Mouse (Mus musculus): ENCODE measurements around the gene Ankrd54. TPM values are rescaled to one million over a fixed set of nuclear protein-coding genes. Genes with fewer than 3 reads are reported as not detected.
A peak's percentile ranks its signal among the peaks of the same experiment; 100 is the strongest.

Ankrd54 gene
- polyA plus RNA-seq, 1 experiment from 2014 or later, result 28.7 TPM

GRCm38 (mm10) chr15:79028823-79029484 lies 33.7 kb downstream of the Ankrd54 start:
- 26% methylated on average over 16 of the region's 16 CpGs for WGBS (ENCODE audit: insufficient replicate concordance)
- no peak for ATAC-seq (replicated peaks; ENCODE audit: insufficient number of reproducible peaks, low FRiP score, low TSS enrichment)

GRCm38 (mm10) chr15:79028237-79028738 lies 34.4 kb downstream of the Ankrd54 start, which contains the start of gene H1f0:
Gene H1f0 (plus strand): TSS chr15:79028450.
- H3K27ac ChIP-seq (ENCODE audit: low read depth, low read length), result peak within 1 kb of the TSS; percentile 94
- peaks cover 20% of the 10 kb centered on the region for H3K4me1 ChIP-seq (ENCODE audit: control insufficient read depth, insufficient read depth, low read length)
- H3K4me2 ChIP-seq, result peak within 1 kb of the TSS; percentile 98
- peaks cover 2% of the 10 kb centered on the region; the same call in 1 of the 2 replicates for H3K27me3 ChIP-seq (ENCODE audit: control insufficient read depth, insufficient read depth, low read length)
- H3K36me3 ChIP-seq (ENCODE audit: control insufficient read depth, insufficient read depth, low read length), result no peaks in the 10 kb centered on the region
- peak; percentile 64 for ATAC-seq (replicated peaks; ENCODE audit: insufficient number of reproducible peaks, low FRiP score, low TSS enrichment)
- WGBS (ENCODE audit: insufficient replicate concordance), result 2% methylated on average over 55 of the region's 58 CpGs
- peak within 1 kb of the TSS; percentile 72 for H3K4me3 ChIP-seq (ENCODE audit: low read depth, low read length)
- no peaks in the 10 kb centered on the region for H3K9me3 ChIP-seq (replicated peaks; ENCODE audit: control insufficient read depth, low read length)
- peak within 1 kb of the TSS; percentile 100 for H3K9ac ChIP-seq (ENCODE audit: low read depth, low read length)

More at GRCm38 (mm10) chr15:79028823-79029484, 33.7 kb downstream of the Ankrd54 start:
- H3K9ac ChIP-seq (ENCODE audit: low read depth, low read length), result peak overlapping the region; percentile 100
- H3K9me3 ChIP-seq (replicated peaks; ENCODE audit: control insufficient read depth, low read length), result no peaks in the 10 kb centered on the region
- peaks cover 20% of the 10 kb centered on the region for H3K4me1 ChIP-seq (ENCODE audit: control insufficient read depth, insufficient read depth, low read length)
- H3K36me3 ChIP-seq (ENCODE audit: control insufficient read depth, insufficient read depth, low read length), result no peaks in the 10 kb centered on the region
- peak overlapping the region; percentile 98 for H3K4me2 ChIP-seq
- peaks cover 2% of the 10 kb centered on the region; the same call in 1 of the 2 replicates for H3K27me3 ChIP-seq (ENCODE audit: control insufficient read depth, insufficient read depth, low read length)
- peak overlapping the region; percentile 72 for H3K4me3 ChIP-seq (ENCODE audit: low read depth, low read length)
- peak overlapping the region; percentile 94 for H3K27ac ChIP-seq (ENCODE audit: low read depth, low read length)

- 6% methylated on average over 45 of the region's 46 CpGs for WGBS (ENCODE audit: insufficient replicate concordance)
- Histone ChIP-seq H3K9me3 (replicated peaks; ENCODE audit: control insufficient read depth, low read length) (no peaks in the 10 kb centered on the region), H3K36me3 (ENCODE audit: control insufficient read depth, insufficient read depth, low read length) (no peaks in the 10 kb centered on the region), H3K4me3 (ENCODE audit: low read depth, low read length) (peak overlapping the region; percentile 72), H3K4me2 (peak overlapping the region; percentile 98), H3K4me1 (ENCODE audit: control insufficient read depth, insufficient read depth, low read length) (peaks cover 25% of the 10 kb centered on the region), H3K27ac (ENCODE audit: low read depth, low read length) (peak overlapping the region; percentile 94), H3K9ac (ENCODE audit: low read depth, low read length) (peak overlapping the region; percentile 100), H3K27me3 (ENCODE audit: control insufficient read depth, insufficient read depth, low read length) (peaks cover 2% of the 10 kb centered on the region; the same call in 1 of the 2 replicates)
- no peak for ATAC-seq (replicated peaks; ENCODE audit: insufficient number of reproducible peaks, low FRiP score, low TSS enrichment)
Observed at GRCm38 (mm10) chr15:79027291-79028205, 35.1 kb downstream of the Ankrd54 start.

- WGBS (ENCODE audit: insufficient replicate concordance), result 43% methylated on average over 14 of the region's 14 CpGs
- Histone ChIP-seq H3K4me1 (ENCODE audit: control insufficient read depth, insufficient read depth, low read length) (peaks cover 25% of the 10 kb centered on the region), H3K27me3 (ENCODE audit: control insufficient read depth, insufficient read depth, low read length) (peaks cover 2% of the 10 kb centered on the region; the same call in 1 of the 2 replicates), H3K36me3 (ENCODE audit: control insufficient read depth, insufficient read depth, low read length) (no peaks in the 10 kb centered on the region), H3K9me3 (replicated peaks; ENCODE audit: control insufficient read depth, low read length) (no peaks in the 10 kb centered on the region), H3K4me2 (peak overlapping the region; percentile 98), H3K9ac (ENCODE audit: low read depth, low read length) (no peak overlapping the region; the same call in 1 of the 2 replicates), H3K27ac (ENCODE audit: low read depth, low read length) (no peak overlapping the region), H3K4me3 (ENCODE audit: low read depth, low read length) (peak overlapping the region; percentile 72; the same call in 1 of the 2 replicates)
- no peak for ATAC-seq (replicated peaks; ENCODE audit: insufficient number of reproducible peaks, low FRiP score, low TSS enrichment)
Observed at GRCm38 (mm10) chr15:79026511-79027290, 36.0 kb downstream of the Ankrd54 start.

GRCm38 (mm10) chr15:79025687-79026308 lies 36.9 kb downstream of the Ankrd54 start:
- peaks cover 2% of the 10 kb centered on the region; the same call in 1 of the 2 replicates for H3K27me3 ChIP-seq (ENCODE audit: control insufficient read depth, insufficient read depth, low read length)
- H3K4me1 ChIP-seq (ENCODE audit: control insufficient read depth, insufficient read depth, low read length), result peaks cover 22% of the 10 kb centered on the region
- no peaks in the 10 kb centered on the region for H3K36me3 ChIP-seq (ENCODE audit: control insufficient read depth, insufficient read depth, low read length)
- no peaks in the 10 kb centered on the region for H3K9me3 ChIP-seq (replicated peaks; ENCODE audit: control insufficient read depth, low read length)
- peak overlapping the region; percentile 64 for H3K9ac ChIP-seq (ENCODE audit: low read depth, low read length)
- peak overlapping the region; percentile 16; the same call in 1 of the 2 replicates for H3K4me3 ChIP-seq (ENCODE audit: low read depth, low read length)
- peak overlapping the region; percentile 58 for H3K4me2 ChIP-seq
- WGBS (ENCODE audit: insufficient replicate concordance), result 9% methylated on average over 17 of the region's 18 CpGs
- no peak overlapping the region for H3K27ac ChIP-seq (ENCODE audit: low read depth, low read length)
- no peak for ATAC-seq (replicated peaks; ENCODE audit: insufficient number of reproducible peaks, low FRiP score, low TSS enrichment)

- no peak overlapping the region for H3K9ac ChIP-seq (ENCODE audit: low read depth, low read length)
- no peaks in the 10 kb centered on the region for H3K36me3 ChIP-seq (ENCODE audit: control insufficient read depth, insufficient read depth, low read length)
- no peak overlapping the region for H3K27ac ChIP-seq (ENCODE audit: low read depth, low read length)
- no peak for ATAC-seq (replicated peaks; ENCODE audit: insufficient number of reproducible peaks, low FRiP score, low TSS enrichment)
- H3K4me3 ChIP-seq (ENCODE audit: low read depth, low read length), result no peak overlapping the region
- WGBS (ENCODE audit: insufficient replicate concordance), result 67% methylated on average over 1 of the region's 1 CpGs
- H3K4me2 ChIP-seq, result no peak overlapping the region
- H3K9me3 ChIP-seq (replicated peaks; ENCODE audit: control insufficient read depth, low read length), result no peaks in the 10 kb centered on the region
- H3K27me3 ChIP-seq (ENCODE audit: control insufficient read depth, insufficient read depth, low read length), result peaks cover 2% of the 10 kb centered on the region; the same call in 1 of the 2 replicates
- peaks cover 16% of the 10 kb centered on the region for H3K4me1 ChIP-seq (ENCODE audit: control insufficient read depth, insufficient read depth, low read length)
Observed at GRCm38 (mm10) chr15:79023366-79023765, 39.3 kb downstream of the Ankrd54 start.

- peak; percentile 28; the same call in 1 of the 2 replicates for ATAC-seq (replicated peaks; ENCODE audit: insufficient number of reproducible peaks, low FRiP score, low TSS enrichment)
- Histone ChIP-seq H3K4me2 (no peak overlapping the region), H3K9me3 (replicated peaks; ENCODE audit: control insufficient read depth, low read length) (no peaks in the 10 kb centered on the region), H3K9ac (ENCODE audit: low read depth, low read length) (no peak overlapping the region), H3K27ac (ENCODE audit: low read depth, low read length) (no peak overlapping the region), H3K4me1 (ENCODE audit: control insufficient read depth, insufficient read depth, low read length) (peaks cover 16% of the 10 kb centered on the region), H3K36me3 (ENCODE audit: control insufficient read depth, insufficient read depth, low read length) (no peaks in the 10 kb centered on the region), H3K4me3 (ENCODE audit: low read depth, low read length) (no peak overlapping the region), H3K27me3 (ENCODE audit: control insufficient read depth, insufficient read depth, low read length) (peaks cover 2% of the 10 kb centered on the region; the same call in 1 of the 2 replicates)
- 55% methylated on average over 10 of the region's 10 CpGs for WGBS (ENCODE audit: insufficient replicate concordance)
Observed at GRCm38 (mm10) chr15:79022671-79023230, 39.9 kb downstream of the Ankrd54 start.

Data from heart, embryonic 11.5 days (tissue).